Mouse (Mus musculus) gastrocnemius, adult 8-10 months (tissue): Measurements from ENCODE around the gene Cntnap1. TPM values are rescaled to one million over a fixed set of nuclear protein-coding genes. Genes with fewer than 3 reads are reported as not detected.

Source experiments
- DNase-seq, 2 experiments: peaks; one replicate each; pipeline ENCODE4 v3.0.0; 2022; ENCODE audit warnings: low spot score in 2 of 2
- total RNA-seq, 4 experiments: library from RNA; stranded (reverse); gene quantifications; 2 replicates each; pipeline ENCODE4 v1.2.4; 2022

Cntnap1 gene
- total RNA-seq, 4 experiments from 2014 or later: 0.67 to 1.3 (median 0.81) TPM

- DNase-seq: no peak
These were observed 12.6 kb downstream of the Cntnap1 start for GRCm38 (mm10) chr11:101182771-101183517.

DNA sequence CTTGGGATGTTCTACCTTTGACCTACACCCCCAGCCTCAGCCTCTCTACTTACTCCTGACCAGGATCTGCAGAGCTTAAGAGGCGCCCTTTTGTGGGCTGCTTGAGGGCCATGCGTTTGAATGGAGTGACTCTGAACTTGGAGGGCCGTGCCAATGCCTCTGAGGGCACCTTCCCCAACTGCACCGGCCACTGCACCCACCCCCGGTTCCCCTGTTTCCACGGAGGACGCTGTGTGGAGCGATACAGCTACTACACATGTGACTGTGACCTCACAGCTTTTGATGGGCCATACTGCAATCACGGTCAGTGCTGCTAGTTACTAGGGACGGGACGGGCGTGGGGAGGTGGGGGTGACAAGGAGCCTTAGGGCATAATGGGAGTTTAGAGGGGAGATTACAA, 14.7 kb downstream of the Cntnap1 start:
- DNase-seq: no peak

DNA sequence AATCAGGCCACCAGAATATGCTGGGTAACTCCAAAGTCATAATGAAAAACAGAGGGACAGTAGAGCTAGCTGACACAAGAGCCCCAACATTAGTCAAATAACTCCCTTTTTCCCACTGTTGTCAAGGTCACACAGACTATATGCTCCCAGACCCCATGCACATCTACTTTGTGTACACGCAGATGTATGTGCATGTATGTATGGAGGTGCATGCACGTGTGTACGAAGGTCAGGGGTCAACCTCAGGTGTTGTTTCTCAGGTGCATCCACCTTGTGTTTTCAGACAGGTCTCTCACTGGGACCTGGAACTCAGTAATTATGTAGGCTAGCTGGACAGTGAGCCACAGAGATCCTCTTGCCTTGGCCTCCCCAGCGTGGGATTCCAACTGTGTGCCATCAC, 15.1 kb downstream of the Cntnap1 start:
- DNase-seq: no peak

GRCm38 (mm10) chr11:101186526-101187247, 16.4 kb downstream of the Cntnap1 start:
- DNase-seq: no peak

DNA sequence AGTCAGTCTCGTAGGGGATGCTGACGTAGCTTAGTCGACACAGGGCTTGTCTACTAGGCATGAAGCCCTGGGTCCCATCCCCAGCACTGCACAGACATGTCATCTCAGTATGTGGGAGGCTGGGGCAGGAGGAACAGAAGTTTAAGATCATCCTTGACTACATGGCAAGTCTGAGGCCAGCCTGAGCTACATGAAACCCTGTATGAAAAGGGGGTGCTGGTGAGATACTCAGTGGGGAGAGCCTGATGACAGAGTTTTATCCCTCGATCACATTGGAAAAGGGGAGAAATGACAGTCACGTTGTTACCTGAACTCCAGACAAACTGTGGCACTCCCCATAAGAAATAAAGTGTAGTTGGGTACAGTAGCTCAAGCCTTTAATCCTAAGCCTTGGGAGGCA, 17.2 kb downstream of the Cntnap1 start:
- no peak for DNase-seq

- DNase-seq: no peak
These were observed 18.0 kb downstream of the Cntnap1 start for GRCm38 (mm10) chr11:101188166-101188805.

DNA sequence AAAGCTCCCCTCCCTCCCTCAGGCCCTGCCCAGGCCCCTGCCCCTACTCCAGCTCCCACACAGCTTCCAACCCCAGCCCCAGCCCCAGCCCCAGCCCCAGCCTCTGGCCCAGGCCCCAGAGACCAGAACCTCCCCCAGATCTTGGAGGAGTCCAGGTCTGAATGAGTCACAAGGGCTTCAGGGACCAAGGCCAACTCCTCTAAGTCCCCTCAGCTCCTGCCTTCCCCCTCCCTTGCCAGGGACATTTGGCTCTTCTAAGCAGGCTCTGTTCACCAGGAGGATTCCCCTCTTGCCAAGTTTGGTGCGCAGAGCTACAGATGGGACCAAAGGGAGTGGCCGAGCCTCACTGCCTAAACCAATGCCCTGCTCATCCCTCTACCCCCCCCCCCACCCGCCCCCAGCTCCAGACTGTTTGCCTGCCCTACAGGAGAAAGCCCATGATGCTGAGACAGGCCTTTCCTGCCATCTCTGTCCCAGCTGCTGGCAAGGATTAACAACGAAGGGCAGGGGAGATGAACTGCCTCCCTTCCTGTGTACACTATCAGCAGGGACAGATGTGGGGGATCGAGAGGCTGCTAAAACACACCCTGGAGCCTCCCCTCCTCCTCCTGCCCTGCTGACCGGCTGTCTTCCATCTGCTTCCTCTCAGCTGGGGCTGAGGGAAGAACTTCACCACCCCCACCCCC, 19.3 kb downstream of the Cntnap1 start:
- DNase-seq: peak; percentile 64 to 73

DNA sequence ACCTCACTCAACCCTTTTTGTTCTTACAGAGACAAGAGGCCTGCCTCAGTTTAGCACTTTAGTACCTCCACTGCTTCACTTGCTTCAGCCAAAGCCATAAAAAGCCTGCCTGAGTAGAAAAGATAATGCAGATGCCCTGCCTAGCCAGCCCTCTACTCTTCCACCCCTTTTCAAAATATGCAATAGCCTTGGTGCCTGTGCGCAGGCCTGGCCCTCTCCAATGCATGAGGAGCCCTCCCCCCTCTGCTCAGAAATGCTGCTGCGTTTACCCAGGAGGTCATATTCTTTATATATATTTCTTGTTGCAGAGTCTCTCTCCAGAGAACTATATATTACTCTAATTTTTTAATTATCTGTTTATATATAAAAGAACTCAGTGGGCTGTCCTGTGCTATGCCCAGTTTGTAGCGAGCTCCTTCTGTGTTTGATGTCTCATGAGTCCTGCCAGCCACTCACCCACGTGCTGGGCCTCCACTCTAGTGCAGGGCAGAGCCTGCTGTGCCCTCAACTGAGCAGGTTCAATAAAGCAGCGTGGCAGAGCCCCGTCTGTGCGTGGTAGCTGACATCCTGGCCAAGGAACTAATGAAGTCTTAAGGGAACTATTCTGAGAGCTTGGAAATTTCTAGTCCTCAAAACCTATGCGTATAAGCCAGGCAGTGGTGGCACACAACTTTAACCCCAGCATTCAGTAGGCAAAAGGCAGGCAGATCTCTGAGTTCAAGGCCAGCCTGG, 20.0 kb downstream of the Cntnap1 start:
- DNase-seq: no peak

DNA sequence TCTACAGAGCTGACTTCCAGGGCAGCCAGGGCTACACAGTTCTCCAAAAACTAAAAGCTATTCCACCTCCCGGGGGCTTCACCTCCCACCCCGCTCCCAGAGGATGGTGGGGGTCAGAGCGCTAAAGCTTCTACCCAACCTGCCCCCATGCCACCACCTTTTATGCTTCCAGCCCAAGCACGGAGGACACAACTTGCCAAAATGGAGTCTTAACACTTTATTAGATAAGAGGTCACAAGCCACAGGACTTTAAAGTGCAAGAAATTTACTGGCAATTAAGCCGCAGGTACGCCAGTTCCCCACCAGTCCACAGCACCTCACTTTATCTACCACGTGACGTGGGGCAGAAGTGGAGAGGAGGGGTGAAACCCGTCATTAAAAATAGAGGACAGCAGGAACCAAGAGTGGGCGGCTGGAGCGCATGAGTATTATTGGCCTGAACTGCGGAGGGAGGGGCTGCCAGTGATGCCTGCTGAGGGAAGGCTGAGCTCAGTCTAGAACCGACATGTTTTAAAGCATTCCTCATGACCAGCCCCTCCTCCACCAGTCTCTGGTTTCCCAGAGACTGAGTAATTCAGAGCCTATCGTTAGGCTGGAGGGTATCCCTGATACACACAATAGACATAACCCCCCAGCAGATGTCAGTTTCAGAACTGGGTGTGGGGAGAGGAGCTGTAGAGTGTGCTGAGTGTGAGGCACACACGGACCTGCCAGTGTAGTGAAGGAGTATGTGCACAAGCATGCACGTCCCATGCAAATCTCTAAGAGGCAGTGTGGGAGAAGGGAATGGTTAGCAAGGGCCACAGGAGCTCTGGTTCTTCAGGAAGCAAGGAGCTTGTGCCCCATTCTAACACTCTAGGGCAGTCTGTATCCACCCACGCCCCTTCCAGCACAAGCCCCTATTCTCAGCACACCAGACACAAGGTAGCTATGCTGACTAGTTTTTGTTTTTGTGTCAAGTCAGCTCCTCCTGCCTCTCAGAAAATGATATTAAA, 20.9 kb downstream of the Cntnap1 start:
- DNase-seq: no peak

DNA sequence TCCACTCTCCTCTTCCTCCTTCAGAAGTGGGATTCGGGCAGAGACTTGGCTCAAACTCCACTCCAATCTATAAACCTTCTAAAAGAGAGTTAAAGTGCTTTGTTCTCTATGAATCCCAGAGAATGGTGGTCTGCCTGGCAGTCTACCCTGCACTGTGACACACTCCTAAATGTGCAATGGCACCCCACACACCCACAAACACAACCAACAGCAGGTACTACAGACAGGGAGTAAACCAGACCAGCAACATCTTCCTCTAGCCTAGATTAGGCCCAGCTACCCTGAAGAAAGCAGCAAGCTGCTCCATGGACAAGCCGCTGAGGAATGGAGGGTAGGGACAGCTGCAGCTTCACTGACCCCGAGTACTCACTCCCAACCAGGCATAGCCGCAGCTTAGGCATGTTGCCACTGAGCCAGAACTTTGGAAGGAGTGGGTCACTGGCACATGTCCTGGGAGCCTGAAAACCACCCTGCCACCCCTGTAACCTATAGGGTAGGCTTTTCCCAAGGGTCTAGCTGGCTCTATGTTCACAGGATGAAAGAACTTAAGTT, 21.7 kb downstream of the Cntnap1 start:
- DNase-seq: no peak

DNA sequence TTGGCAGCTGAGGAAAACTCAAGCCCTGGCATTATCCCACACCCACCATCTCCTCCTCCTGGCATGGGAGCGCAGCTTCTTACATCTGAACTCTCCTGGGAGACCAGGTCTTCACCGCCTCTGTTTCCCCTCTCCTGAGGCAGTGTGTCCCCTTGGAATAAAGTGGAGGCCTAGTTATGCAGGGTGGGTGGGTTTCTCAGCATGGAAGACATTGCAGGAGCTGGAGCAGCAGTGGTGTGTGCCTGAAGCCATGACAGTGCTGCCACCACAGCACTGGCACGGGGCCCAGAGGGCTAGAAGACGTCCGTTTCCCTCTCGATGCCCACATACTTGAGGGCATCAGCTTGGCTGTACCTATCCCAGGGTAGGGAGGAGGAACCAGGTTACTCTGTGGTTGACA, 22.3 kb downstream of the Cntnap1 start:
- no peak for DNase-seq

GRCm38 (mm10) chr11:101193076-101193475, 22.8 kb downstream of the Cntnap1 start:
- no peak for DNase-seq

- DNase-seq: no peak
These were observed 23.8 kb downstream of the Cntnap1 start for GRCm38 (mm10) chr11:101194137-101194536.

DNA sequence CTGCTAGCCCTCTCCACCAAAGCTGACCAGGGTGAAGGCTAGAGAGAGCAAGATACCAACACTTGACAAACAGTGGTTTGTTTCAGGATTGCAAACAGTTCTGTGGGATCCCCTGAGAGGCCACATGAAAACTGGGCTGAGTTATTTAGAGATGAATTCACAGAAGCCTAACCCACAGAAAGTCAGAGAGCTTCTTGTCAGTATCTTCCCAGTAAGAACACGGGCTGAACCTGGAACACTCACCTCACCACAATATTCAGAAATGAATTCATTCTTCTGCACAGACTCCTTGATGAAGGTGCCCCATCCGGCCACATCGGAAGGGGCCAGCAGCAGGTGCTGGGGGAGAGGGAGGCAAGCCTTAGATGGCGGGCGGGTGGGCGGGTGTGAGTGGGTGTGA, 24.3 kb downstream of the Cntnap1 start:
- no peak for DNase-seq

GRCm38 (mm10) chr11:101195101-101195500, 24.8 kb downstream of the Cntnap1 start:
- DNase-seq: no peak

DNA sequence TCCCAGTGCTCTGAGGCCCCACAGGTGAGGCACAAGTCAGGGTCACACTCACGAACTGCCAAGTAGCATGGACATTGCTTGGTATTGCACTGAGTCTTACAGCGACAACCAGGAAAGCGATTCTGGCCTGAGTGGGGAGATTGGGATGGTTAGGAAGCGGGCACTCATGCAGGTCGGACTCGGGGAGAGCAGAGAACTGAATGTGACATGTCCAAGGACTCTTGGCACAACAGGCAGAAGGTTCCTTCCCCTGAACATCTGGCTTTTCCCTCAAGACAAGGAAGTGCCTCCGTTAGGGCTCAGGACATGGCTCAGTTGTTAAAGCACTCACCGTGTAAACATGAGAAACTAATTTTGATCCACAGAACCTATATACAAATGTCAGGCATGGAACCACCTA, 25.2 kb downstream of the Cntnap1 start:
- DNase-seq: no peak

GRCm38 (mm10) chr11:101196175-101196574, 25.9 kb downstream of the Cntnap1 start:
- DNase-seq: no peak

DNA sequence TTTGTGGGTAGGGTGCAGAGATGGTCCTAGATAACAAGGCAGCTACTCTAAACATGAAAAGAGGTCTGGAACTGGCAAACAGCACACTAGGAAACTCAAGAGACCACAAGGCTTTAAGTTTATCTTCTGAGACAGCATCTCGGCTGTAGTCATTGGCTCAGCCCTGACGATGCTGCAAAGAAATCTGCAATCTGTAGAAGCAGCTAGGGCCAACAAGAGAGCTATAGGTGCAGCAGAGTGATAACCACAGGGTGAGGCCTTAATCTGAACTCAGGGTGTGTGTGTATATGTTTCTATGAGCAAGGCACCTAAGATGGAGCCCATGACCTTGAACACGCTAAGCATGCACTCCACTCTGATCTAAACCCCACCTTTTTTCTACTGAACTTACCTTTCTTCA, 29.2 kb downstream of the Cntnap1 start:
- DNase-seq: no peak

DNA sequence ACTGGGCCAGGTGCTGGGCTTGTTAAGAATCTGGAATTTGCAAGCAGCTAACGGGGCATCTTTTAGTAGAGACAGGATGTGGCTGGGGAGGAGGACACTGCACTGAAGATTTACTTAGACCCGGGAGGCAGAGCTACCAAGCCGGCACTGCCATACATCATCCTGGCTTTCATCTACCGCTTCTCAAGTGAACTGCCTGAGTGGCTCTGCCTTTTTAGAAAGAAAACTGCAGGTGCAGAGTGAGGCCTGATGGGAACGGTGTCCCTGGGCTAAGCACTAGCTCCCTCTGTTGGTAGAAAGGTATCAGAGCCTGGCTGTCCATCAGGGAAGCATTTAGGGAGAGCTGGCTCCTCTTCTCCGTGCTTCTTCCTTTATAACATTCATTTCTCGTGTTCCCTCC, 30.7 kb downstream of the Cntnap1 start:
- no peak for DNase-seq

GRCm38 (mm10) chr11:101211970-101212369, 41.6 kb downstream of the Cntnap1 start:
- DNase-seq: no peak
